ENCODE assay signal across 8 mouse cellular contexts in genomic region chr4:124714545-124715481, GRCm38 (mm10). TPM values are rescaled to one million over a fixed set of nuclear protein-coding genes. Genes with fewer than 3 reads are reported as not detected.
A peak's percentile ranks its signal among the peaks of the same experiment; 100 is the strongest.
DNase-seq lines count a peak whose midpoint lies in the region; ATAC-seq and TF ChIP-seq lines count a peak whose summit lies in the region.

Gene Sf3a3, plus strand, starts transcription at chr4:124714776.

- peak; percentile 95 for DNase-seq in CH12.LX (ENCODE audit: extremely low read depth)
- peak; percentile 94 for DNase-seq in c-Kit-positive CD71-positive TER-119-negative erythroid progenitor cells, embryonic 14.5 days (ENCODE audit: low read depth)
- peak; percentile 96 for DNase-seq in forebrain, embryonic 11.5 days (ENCODE audit: low spot score)
- peak; percentile 96 to 97 for DNase-seq in kidney, postnatal 4 days

- TF ChIP-seq EP300 in CH12.LX (IDR thresholded peaks at IDR 0.05; ENCODE audit: low read length): no peak

- H3K36me3 ChIP-seq in CH12.LX (replicated peaks in 1 of 2; ENCODE audit: control insufficient read depth in 1 of 2, insufficient read depth in 1 of 2, low read length in 1 of 2): peaks cover 31 to 44% of the 10 kb centered on the region in 2 experiments
- peaks cover 7% of the 10 kb centered on the region; the same call in 1 of the 2 replicates for H3K36me3 ChIP-seq in forebrain, embryonic 11.5 days (ENCODE audit: control insufficient read depth, insufficient read depth, low read length)
- H3K36me3 ChIP-seq in heart, embryonic 16.5 days (ENCODE audit: control insufficient read depth, insufficient read depth): peaks cover 30% of the 10 kb centered on the region
- H3K36me3 ChIP-seq in liver, embryonic 16.5 days (ENCODE audit: control insufficient read depth, insufficient read depth): peaks cover 19% of the 10 kb centered on the region
- peaks cover 35% of the 10 kb centered on the region for H3K36me3 ChIP-seq in neural tube, embryonic 13.5 days
- H3K36me3 ChIP-seq in testis, adult 2 months (ENCODE audit: control insufficient read depth, insufficient read depth, low read length): peaks cover 2% of the 10 kb centered on the region

- H3K4me2 ChIP-seq in CH12.LX (ENCODE audit: insufficient read depth, low read depth, poor library complexity, severe bottlenecking): peak within 1 kb of the TSS; percentile 85
- peak within 1 kb of the TSS; percentile 82 for H3K4me2 ChIP-seq in forebrain, embryonic 11.5 days (ENCODE audit: low read depth, low read length, severe bottlenecking)
- H3K4me2 ChIP-seq in heart, embryonic 16.5 days (ENCODE audit: low read depth, low read length): peak within 1 kb of the TSS; percentile 96
- H3K4me2 ChIP-seq in liver, embryonic 16.5 days (ENCODE audit: low read depth, low read length): peak within 1 kb of the TSS; percentile 70
- peak within 1 kb of the TSS; percentile 96 for H3K4me2 ChIP-seq in neural tube, embryonic 13.5 days

- peaks cover 11 to 36% of the 10 kb centered on the region in 2 experiments for H3K4me1 ChIP-seq in CH12.LX (ENCODE audit: control insufficient read depth in 1 of 2, insufficient read depth in 2 of 2)
- peaks cover 10% of the 10 kb centered on the region; the same call in 1 of the 2 replicates for H3K4me1 ChIP-seq in forebrain, embryonic 11.5 days (replicated peaks; ENCODE audit: control insufficient read depth, insufficient read depth, low read length)
- H3K4me1 ChIP-seq in heart, embryonic 16.5 days (ENCODE audit: control insufficient read depth, insufficient read depth, low read length): peaks cover 21% of the 10 kb centered on the region
- peaks cover 33% of the 10 kb centered on the region for H3K4me1 ChIP-seq in liver, embryonic 16.5 days (ENCODE audit: control insufficient read depth, low read depth, low read length)
- peaks cover 27% of the 10 kb centered on the region for H3K4me1 ChIP-seq in neural tube, embryonic 13.5 days (replicated peaks)
- peaks cover 3% of the 10 kb centered on the region for H3K4me1 ChIP-seq in testis, adult 2 months (ENCODE audit: control insufficient read depth, insufficient read depth, low read length)

- under 1% methylated on average over 57 of the region's 57 CpGs for WGBS in forebrain, embryonic 11.5 days
- under 1% methylated on average over 57 of the region's 57 CpGs for WGBS in heart, embryonic 16.5 days
- WGBS in liver, embryonic 16.5 days (ENCODE audit: insufficient replicate concordance): under 1% methylated on average over 57 of the region's 57 CpGs
- WGBS in neural tube, embryonic 13.5 days: under 1% methylated on average over 57 of the region's 57 CpGs

- TF ChIP-seq RAD21 in CH12.LX (IDR thresholded peaks at IDR 0.05; ENCODE audit: low read depth, low read length): peak; percentile 43

- TF ChIP-seq POLR2A in CH12.LX (IDR thresholded peaks at IDR 0.05; ENCODE audit: low read depth, low read length): peak; percentile 79
- peak; percentile 71; the same call in 1 of the 2 replicates for TF ChIP-seq POLR2A in testis, adult 2 months (IDR thresholded peaks at IDR 0.05; ENCODE audit: control insufficient read depth, low read depth, low read length)

- in situ Hi-C loops in CH12.LX (cut with MboI; ENCODE audit: low pct_ligation_motif_present, low pct_unique_long_range_greater_than_20kb, low sequenced_read_pairs): no loop called here

- H3K9me3 ChIP-seq in CH12.LX (replicated peaks; ENCODE audit: low read length): no peaks in the 10 kb centered on the region
- H3K9me3 ChIP-seq in forebrain, embryonic 11.5 days (ENCODE audit: control insufficient read depth, low read length): no peaks in the 10 kb centered on the region
- no peaks in the 10 kb centered on the region for H3K9me3 ChIP-seq in heart, embryonic 16.5 days (replicated peaks; ENCODE audit: control insufficient read depth, low read length)
- H3K9me3 ChIP-seq in liver, embryonic 16.5 days (replicated peaks; ENCODE audit: control insufficient read depth, low read length): no peaks in the 10 kb centered on the region
- no peaks in the 10 kb centered on the region for H3K9me3 ChIP-seq in neural tube, embryonic 13.5 days

- peak within 1 kb of the TSS; percentile 94 to 98 (median 96) for H3K4me3 ChIP-seq in CH12.LX (replicated peaks in 1 of 3; ENCODE audit: low read depth in 2 of 3, low read length in 2 of 3, poor library complexity in 1 of 3)
- H3K4me3 ChIP-seq in forebrain, embryonic 11.5 days (ENCODE audit: low read depth, low read length): peak within 1 kb of the TSS; percentile 96
- peak within 1 kb of the TSS; percentile 99 for H3K4me3 ChIP-seq in heart, embryonic 16.5 days (ENCODE audit: low read length)
- H3K4me3 ChIP-seq in liver, embryonic 16.5 days (ENCODE audit: low read depth, low read length): peak within 1 kb of the TSS; percentile 84
- H3K4me3 ChIP-seq in neural tube, embryonic 13.5 days: peak within 1 kb of the TSS; percentile 85
- H3K4me3 ChIP-seq in testis, adult 2 months (ENCODE audit: control insufficient read depth, low read depth, low read length): peak within 1 kb of the TSS; percentile 100

- peak within 1 kb of the TSS; percentile 10 for H3K27ac ChIP-seq in CH12.LX (ENCODE audit: insufficient read depth, low read depth)
- no peak within 1 kb of the TSS for H3K27ac ChIP-seq in forebrain, embryonic 11.5 days (ENCODE audit: low read depth, low read length)
- H3K27ac ChIP-seq in heart, embryonic 16.5 days (ENCODE audit: low read length): peak within 1 kb of the TSS; percentile 70
- H3K27ac ChIP-seq in liver, embryonic 16.5 days (ENCODE audit: low read length): peak within 1 kb of the TSS; percentile 68
- H3K27ac ChIP-seq in neural tube, embryonic 13.5 days (replicated peaks): peak within 1 kb of the TSS; percentile 68
- H3K27ac ChIP-seq in testis, adult 2 months (ENCODE audit: control insufficient read depth, insufficient read depth, low read depth, low read length): peak within 1 kb of the TSS; percentile 90

- peak; percentile 88 for ATAC-seq in forebrain, embryonic 11.5 days (replicated peaks; ENCODE audit: low FRiP score)
- ATAC-seq in heart, embryonic 16.5 days (replicated peaks; ENCODE audit: extremely low read depth, insufficient read depth, low FRiP score): peak; percentile 89
- ATAC-seq in liver, embryonic 16.5 days (ENCODE audit: low read depth): peak; percentile 85
- peak; percentile 90 for ATAC-seq in neural tube, embryonic 13.5 days (ENCODE audit: low read depth)

- peak within 1 kb of the TSS; percentile 93 for H3K9ac ChIP-seq in CH12.LX (ENCODE audit: insufficient read depth, low read depth)
- H3K9ac ChIP-seq in forebrain, embryonic 11.5 days (ENCODE audit: low read length): peak within 1 kb of the TSS; percentile 92
- H3K9ac ChIP-seq in heart, embryonic 16.5 days (ENCODE audit: low read length): peak within 1 kb of the TSS; percentile 95
- H3K9ac ChIP-seq in liver, embryonic 16.5 days (ENCODE audit: low read depth, low read length): peak within 1 kb of the TSS; percentile 86
- H3K9ac ChIP-seq in neural tube, embryonic 13.5 days: peak within 1 kb of the TSS; percentile 91

- dilution Hi-C loops in CH12.LX (cut with MboI; ENCODE audit: extremely low pct_ligation_motif_present, extremely low pct_unique_long_range_greater_than_20kb, low sequenced_read_pairs): no loop called here

- peak in 1 of 2 experiments; percentile 92; a peak in 2 of 4 replicates for TF ChIP-seq CTCF in CH12.LX (conservative IDR thresholded peaks at IDR 0.05 in 1 of 2, IDR thresholded peaks at IDR 0.05 in 1 of 2; ENCODE audit: low read depth in 2 of 2, low read length in 2 of 2)
- peak; percentile 68; the same call in 1 of the 2 replicates for TF ChIP-seq CTCF in testis, adult 2 months (IDR thresholded peaks at IDR 0.05; ENCODE audit: control insufficient read depth, insufficient read depth, insufficient replicate concordance, low read depth, low read length)

- peaks cover 23% of the 10 kb centered on the region for H3K79me2 ChIP-seq in CH12.LX (replicated peaks; ENCODE audit: control insufficient read depth, extremely low read depth, insufficient read depth, poor library complexity, severe bottlenecking)

- no peaks in the 10 kb centered on the region for H3K27me3 ChIP-seq in CH12.LX (replicated peaks)
- H3K27me3 ChIP-seq in forebrain, embryonic 11.5 days (ENCODE audit: control insufficient read depth, insufficient read depth, low read length): no peaks in the 10 kb centered on the region
- no peaks in the 10 kb centered on the region for H3K27me3 ChIP-seq in heart, embryonic 16.5 days (ENCODE audit: control insufficient read depth, insufficient read depth, low read length)
- no peaks in the 10 kb centered on the region for H3K27me3 ChIP-seq in liver, embryonic 16.5 days (ENCODE audit: control insufficient read depth, insufficient read depth, low read depth, low read length)
- H3K27me3 ChIP-seq in neural tube, embryonic 13.5 days: peaks cover 13% of the 10 kb centered on the region
- no peaks in the 10 kb centered on the region for H3K27me3 ChIP-seq in testis, adult 2 months (ENCODE audit: control insufficient read depth, insufficient read depth, low read length)

TF ChIP-seq in CH12.LX, 34 proteins besides CTCF, POLR2A, EP300 and RAD21 (continues in another document):
- TF ChIP-seq SIN3A (IDR thresholded peaks at IDR 0.05; ENCODE audit: low read length) (peak; percentile 95), MAFK (IDR thresholded peaks at IDR 0.05; ENCODE audit: insufficient replicate concordance, low read length) (no peak), CHD2 (IDR thresholded peaks at IDR 0.05; ENCODE audit: low read length) (no peak), SMC3 (IDR thresholded peaks at IDR 0.05; ENCODE audit: low read depth, low read length) (peak; percentile 58), BHLHE40 (IDR thresholded peaks at IDR 0.05; ENCODE audit: low read depth, low read length) (no peak), ZNF384 (IDR thresholded peaks at IDR 0.05; ENCODE audit: low read depth, low read length) (no peak), USF2 (conservative IDR thresholded peaks at IDR 0.05; ENCODE audit: low read depth, low read length) (no peak), E2F4 (IDR thresholded peaks at IDR 0.05; ENCODE audit: insufficient replicate concordance, low read depth, low read length) (peak; percentile 76; the same call in 1 of the 2 replicates), NELFE (IDR thresholded peaks at IDR 0.05; ENCODE audit: low read depth, low read length) (peak; percentile 78), USF1 (IDR thresholded peaks at IDR 0.05; ENCODE audit: low read depth, low read length) (no peak), TCF12 (IDR thresholded peaks at IDR 0.05; ENCODE audit: low read depth, low read length) (peak; percentile 93), HCFC1 (IDR thresholded peaks at IDR 0.05; ENCODE audit: low read depth, low read length) (peak; percentile 97)

RNA-seq across cellular contexts. Expression of gene Sf3a3, which starts in this region (rescaled TPM):
- 100 and 129 TPM in 2 replicates for total RNA-seq in CH12.LX (2012; rRNA removed)
- total RNA-seq in CH12.LX (2014; rRNA removed): 122 and 146 TPM in 2 replicates
- 134 and 156 TPM in 2 replicates for polyA plus RNA-seq in CH12.LX (2012; ENCODE audit: insufficient read length, low read depth)
- polyA plus RNA-seq in forebrain, embryonic 11.5 days (2014; fragmentation: Nextera tagmentation; extraction: Ambion mirVana): 218 and 220 TPM in 2 replicates
- polyA plus RNA-seq in heart, embryonic 16.5 days (2015; fragmentation: Nextera tagmentation; extraction: Ambion mirVana): 77.7 and 95.1 TPM in 2 replicates
- 49.4 and 54.4 TPM in 2 replicates for polyA plus RNA-seq in liver, embryonic 16.5 days (2015; fragmentation: Nextera tagmentation; extraction: Ambion mirVana)
- polyA plus RNA-seq in neural tube, embryonic 13.5 days (2015; fragmentation: Nextera tagmentation; extraction: Ambion mirVana): 101 and 115 TPM in 2 replicates
- 24.2 and 24.7 TPM in 2 replicates for polyA plus RNA-seq in testis, adult 2 months (2012; rRNA removed)
